8 mouse cellular contexts compared by ENCODE assay signal in the genomic region with DNA sequence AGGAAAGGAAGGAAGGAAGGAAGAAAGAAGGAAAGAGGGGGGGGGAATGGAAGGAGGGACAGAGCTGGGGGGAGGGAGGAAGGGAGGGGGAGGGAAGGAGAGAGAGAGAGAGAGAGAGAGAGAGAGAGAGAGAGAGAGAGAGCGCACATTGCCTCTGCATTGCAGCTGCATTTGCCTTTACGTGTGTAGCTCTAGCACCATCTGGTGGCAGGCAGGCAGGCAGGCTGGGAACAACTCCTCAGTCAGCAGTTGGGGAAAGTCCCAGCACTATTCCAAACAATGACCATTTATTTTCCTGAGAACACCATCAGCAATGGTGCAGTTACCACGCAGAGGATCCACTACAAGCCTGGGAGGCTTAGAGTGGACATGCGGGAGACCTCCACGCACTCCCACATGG.
DNase-seq lines count a peak whose midpoint lies in the region; ATAC-seq and TF ChIP-seq lines count a peak whose summit lies in the region.

No protein-coding gene starts in this region.

- ATAC-seq in Patski = peak; percentile 76

- no peaks in the 10 kb centered on the region for H3K27me3 ChIP-seq in Patski
- no peaks in the 10 kb centered on the region for H3K27me3 ChIP-seq in splenic B cell, adult 2 months (ENCODE audit: control insufficient read depth, insufficient read depth, low read length, poor library complexity, severe bottlenecking)

- intact Hi-C loops in left cerebral cortex, postnatal 4 days (cut with DNase I) = loop anchor here (2.0 kb wide), 1 partner anchor 399 kb away; no protein-coding TSS in a partner anchor

- TF ChIP-seq CTCF in Patski (IDR thresholded peaks at IDR 0.05) = peak; percentile 86

- DNase-seq in 3134 (ENCODE audit: extremely low read depth, insufficient read length, low spot score) (peak; percentile 25), Patski (ENCODE audit: low read depth, low spot score) (peak; percentile 4)
- DNase-seq in cerebellum, postnatal 10 days = peak; percentile 79 to 80
- DNase-seq in gastrocnemius, adult 18-20 months (ENCODE audit: low spot score) = peak; percentile 69
- DNase-seq in kidney, adult 18-20 months = peak; percentile 57
- peak; percentile 65 for DNase-seq in left cerebral cortex, postnatal 4 days
- DNase-seq in naive thymus-derived CD4-positive, alpha-beta T cell, adult 2 months (ENCODE audit: low read depth) = peak; percentile 59
- peak; percentile 65 for DNase-seq in splenic B cell, adult 2 months (ENCODE audit: low read depth, low spot score)

- POLR2A ChIA-PET in Patski (lab: Charles Lee) = no interaction called here

- CTCF ChIA-PET in Patski (lab: Charles Lee) = interaction anchor here (1.2 kb wide), 2 partner anchors 20 to 398 kb away, joined by 3 to 5 read pairs; no protein-coding TSS in a partner anchor

- no peaks in the 10 kb centered on the region for H3K36me3 ChIP-seq in splenic B cell, adult 2 months (ENCODE audit: control insufficient read depth, insufficient read depth, low read length, poor library complexity, severe bottlenecking)

- in situ Hi-C loops in Patski (cut with MboI; ENCODE audit: low pct_unique_long_range_greater_than_20kb) = loop anchor here (5.0 to 25.0 kb wide), 2 partner anchors 401 to 1226 kb away; no protein-coding TSS in a partner anchor

Comparison
In these comparisons a context has a peak if more than half of its experiments do, and no peak if none do; other contexts are left out.
1. Peak in every context shown above with its lines: DNase-seq and ATAC-seq.
2. DNase-seq: peak in every context shown above with its lines; median percentile 80 in cerebellum, postnatal 10 days; 69 in gastrocnemius, adult 18-20 months; 65 in left cerebral cortex, postnatal 4 days; 65 in splenic B cell, adult 2 months; 59 in naive thymus-derived CD4-positive, alpha-beta T cell, adult 2 months; 57 in kidney, adult 18-20 months; 25 in 3134; 4 in Patski.